Mouse (Mus musculus): ENCODE measurements at regions not wholly inside any gene's neighbourhood (a gene's known extent, or its start where the extent isn't known, plus 50 kb on each side); places are given as distances from the start of the nearest gene placed in this dataset.

DNA sequence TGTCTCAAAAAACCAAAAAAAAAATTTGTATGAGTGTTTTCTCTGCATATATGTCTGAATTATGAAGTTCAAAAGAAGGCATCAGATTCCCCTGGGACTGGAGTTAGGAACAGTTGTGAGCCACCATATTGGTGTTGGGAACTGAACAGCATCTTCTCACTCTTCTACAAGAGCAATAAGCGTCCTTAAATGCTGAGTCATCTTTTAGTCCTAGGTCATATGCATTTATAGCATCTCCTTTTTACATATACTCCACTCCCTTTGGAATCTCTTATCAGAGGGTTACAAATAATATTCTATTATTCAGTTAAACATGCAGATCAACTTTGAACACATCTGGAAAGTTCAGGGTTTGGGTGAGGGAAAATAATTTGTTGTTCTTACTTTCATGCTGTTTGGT is 145.8 kb upstream of the F13a1 start:
- no peaks in the 10 kb centered on the region; the same call in 1 of the 2 replicates for H3K4me1 ChIP-seq (replicated peaks; ENCODE audit: control insufficient read depth, insufficient read depth, low read length)
- H3K27me3 ChIP-seq (ENCODE audit: control insufficient read depth, insufficient read depth, low read length), result no peaks in the 10 kb centered on the region
- no peaks in the 10 kb centered on the region for H3K36me3 ChIP-seq (ENCODE audit: control insufficient read depth, insufficient read depth, low read length)
- DNase-seq, result no peak
- H3K4me3 ChIP-seq (ENCODE audit: control insufficient read depth, insufficient read depth, low read length), result no peak overlapping the region
- WGBS, result 90% methylated on average over 1 of the region's 1 CpGs
- TF ChIP-seq POLR2A (IDR thresholded peaks at IDR 0.05; ENCODE audit: control insufficient read depth, extremely low read depth, insufficient read depth, low read length, poor library complexity), result no peak
- no peak for TF ChIP-seq CTCF (IDR thresholded peaks at IDR 0.05; ENCODE audit: borderline replicate concordance, control insufficient read depth, extremely low read depth, insufficient read depth, low read length, poor library complexity)
- H3K27ac ChIP-seq (ENCODE audit: control insufficient read depth, insufficient read depth, low read length), result no peak overlapping the region

- Histone ChIP-seq H3K4me3 (ENCODE audit: control insufficient read depth, insufficient read depth, low read length) (no peak overlapping the region), H3K4me1 (replicated peaks; ENCODE audit: control insufficient read depth, insufficient read depth, low read length) (no peaks in the 10 kb centered on the region), H3K27ac (ENCODE audit: control insufficient read depth, insufficient read depth, low read length) (no peak overlapping the region), H3K27me3 (ENCODE audit: control insufficient read depth, insufficient read depth, low read length) (no peaks in the 10 kb centered on the region), H3K36me3 (ENCODE audit: control insufficient read depth, insufficient read depth, low read length) (no peaks in the 10 kb centered on the region)
- WGBS, result 43% methylated on average over 9 of the region's 9 CpGs
- TF ChIP-seq POLR2A (IDR thresholded peaks at IDR 0.05; ENCODE audit: control insufficient read depth, extremely low read depth, insufficient read depth, low read length, poor library complexity) (no peak), CTCF (IDR thresholded peaks at IDR 0.05; ENCODE audit: borderline replicate concordance, control insufficient read depth, extremely low read depth, insufficient read depth, low read length, poor library complexity) (no peak)
- DNase-seq, result no peak
Measured at GRCm38 (mm10) chr13:37181169-37181787, 131.2 kb upstream of the F13a1 start.

- DNase-seq, result no peak
- 93% methylated on average over 1 of the region's 1 CpGs for WGBS
- no peak for TF ChIP-seq POLR2A (IDR thresholded peaks at IDR 0.05; ENCODE audit: control insufficient read depth, extremely low read depth, insufficient read depth, low read length, poor library complexity)
- no peak for TF ChIP-seq CTCF (IDR thresholded peaks at IDR 0.05; ENCODE audit: borderline replicate concordance, control insufficient read depth, extremely low read depth, insufficient read depth, low read length, poor library complexity)
Measured at GRCm38 (mm10) chr13:37176526-37176925, 126.5 kb upstream of the F13a1 start.

DNA sequence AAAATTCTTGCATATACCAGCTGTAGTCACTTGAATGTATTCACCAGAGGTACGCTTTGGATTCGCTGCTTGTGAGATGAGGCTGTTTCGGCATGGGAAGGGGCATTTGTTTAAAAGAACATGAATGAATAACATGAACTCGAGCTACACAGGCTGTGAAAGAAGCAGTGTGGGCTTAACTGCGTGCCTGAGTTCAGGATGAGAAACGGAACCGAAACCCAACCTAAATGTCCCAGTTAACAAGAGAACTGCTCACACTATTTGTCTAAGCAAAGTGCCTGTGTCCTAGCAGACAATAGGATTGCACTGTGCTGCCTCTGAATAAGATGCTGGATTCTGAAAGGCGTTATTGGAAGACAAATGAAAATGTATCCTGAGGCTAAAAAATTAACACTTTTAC is 126.0 kb upstream of the F13a1 start:
- H3K4me3 ChIP-seq (ENCODE audit: control insufficient read depth, insufficient read depth, low read length), result no peak overlapping the region
- H3K36me3 ChIP-seq (ENCODE audit: control insufficient read depth, insufficient read depth, low read length), result no peaks in the 10 kb centered on the region
- H3K27me3 ChIP-seq (ENCODE audit: control insufficient read depth, insufficient read depth, low read length), result no peaks in the 10 kb centered on the region
- TF ChIP-seq CTCF (IDR thresholded peaks at IDR 0.05; ENCODE audit: borderline replicate concordance, control insufficient read depth, extremely low read depth, insufficient read depth, low read length, poor library complexity) (no peak), POLR2A (IDR thresholded peaks at IDR 0.05; ENCODE audit: control insufficient read depth, extremely low read depth, insufficient read depth, low read length, poor library complexity) (no peak)
- H3K27ac ChIP-seq (ENCODE audit: control insufficient read depth, insufficient read depth, low read length), result no peak overlapping the region
- H3K4me1 ChIP-seq (replicated peaks; ENCODE audit: control insufficient read depth, insufficient read depth, low read length), result no peaks in the 10 kb centered on the region
- no peak for DNase-seq
- 94% methylated on average over 8 of the region's 8 CpGs for WGBS

More at GRCm38 (mm10) chr13:37176526-37176925, 126.5 kb upstream of the F13a1 start:
- no peak overlapping the region for H3K27ac ChIP-seq (ENCODE audit: control insufficient read depth, insufficient read depth, low read length)
- H3K27me3 ChIP-seq (ENCODE audit: control insufficient read depth, insufficient read depth, low read length), result no peaks in the 10 kb centered on the region
- H3K4me1 ChIP-seq (replicated peaks; ENCODE audit: control insufficient read depth, insufficient read depth, low read length), result no peaks in the 10 kb centered on the region
- no peaks in the 10 kb centered on the region for H3K36me3 ChIP-seq (ENCODE audit: control insufficient read depth, insufficient read depth, low read length)
- no peak overlapping the region for H3K4me3 ChIP-seq (ENCODE audit: control insufficient read depth, insufficient read depth, low read length)

DNA sequence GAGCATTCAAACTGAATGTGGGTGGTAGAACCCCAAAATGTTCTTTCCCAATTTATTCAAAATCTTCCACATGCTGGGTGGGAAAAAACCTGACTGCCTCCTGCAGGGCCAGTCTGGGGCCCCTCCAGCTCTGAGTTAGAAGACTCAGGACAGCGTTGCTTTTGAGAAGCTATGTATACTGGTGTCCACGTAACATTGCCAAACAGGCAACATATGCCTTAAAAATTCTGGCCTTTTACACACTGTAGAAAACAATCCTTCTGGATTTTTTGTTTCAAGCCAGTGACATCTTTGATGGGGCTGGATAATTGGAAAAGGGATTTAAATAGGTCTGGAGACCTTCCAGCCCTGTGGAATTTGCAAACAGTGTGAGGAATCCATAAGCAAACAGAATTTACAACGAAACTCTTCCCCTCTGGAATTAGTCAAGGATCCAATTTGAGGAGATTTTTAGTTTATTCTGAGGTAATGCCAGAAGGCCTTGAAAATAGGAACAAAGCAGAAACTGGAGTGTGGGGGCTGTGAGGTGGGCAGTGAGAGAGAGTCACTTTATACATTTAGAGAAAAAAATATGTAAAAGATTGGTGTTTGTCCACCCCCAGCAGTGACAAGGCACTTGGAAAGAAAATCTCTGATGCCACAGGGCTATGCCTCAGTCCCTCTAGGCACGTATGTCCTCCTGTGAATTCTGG is 108.9 kb upstream of the F13a1 start:
- Histone ChIP-seq H3K4me3 (ENCODE audit: control insufficient read depth, insufficient read depth, low read length) (no peak overlapping the region), H3K27ac (ENCODE audit: control insufficient read depth, insufficient read depth, low read length) (no peak overlapping the region), H3K27me3 (ENCODE audit: control insufficient read depth, insufficient read depth, low read length) (no peaks in the 10 kb centered on the region), H3K4me1 (replicated peaks; ENCODE audit: control insufficient read depth, insufficient read depth, low read length) (0 out of 2 replicates have a peak, but pooled peaks cover 2% of the 10 kb centered on the region), H3K36me3 (ENCODE audit: control insufficient read depth, insufficient read depth, low read length) (no peaks in the 10 kb centered on the region)
- TF ChIP-seq POLR2A (IDR thresholded peaks at IDR 0.05; ENCODE audit: control insufficient read depth, extremely low read depth, insufficient read depth, low read length, poor library complexity) (no peak), CTCF (IDR thresholded peaks at IDR 0.05; ENCODE audit: borderline replicate concordance, control insufficient read depth, extremely low read depth, insufficient read depth, low read length, poor library complexity) (no peak)
- WGBS, result 94% methylated on average over 4 of the region's 4 CpGs
- no peak for DNase-seq

- no peaks in the 10 kb centered on the region for H3K27me3 ChIP-seq (ENCODE audit: control insufficient read depth, insufficient read depth, low read length)
- no peak overlapping the region for H3K4me3 ChIP-seq (ENCODE audit: control insufficient read depth, insufficient read depth, low read length)
- no peaks in the 10 kb centered on the region for H3K36me3 ChIP-seq (ENCODE audit: control insufficient read depth, insufficient read depth, low read length)
- H3K4me1 ChIP-seq (replicated peaks; ENCODE audit: control insufficient read depth, insufficient read depth, low read length), result 0 out of 2 replicates have a peak, but pooled peaks cover 2% of the 10 kb centered on the region
- no peak overlapping the region for H3K27ac ChIP-seq (ENCODE audit: control insufficient read depth, insufficient read depth, low read length)
- DNase-seq, result no peak
- TF ChIP-seq POLR2A (IDR thresholded peaks at IDR 0.05; ENCODE audit: control insufficient read depth, extremely low read depth, insufficient read depth, low read length, poor library complexity) (no peak), CTCF (IDR thresholded peaks at IDR 0.05; ENCODE audit: borderline replicate concordance, control insufficient read depth, extremely low read depth, insufficient read depth, low read length, poor library complexity) (no peak)
- 51% methylated on average over 3 of the region's 3 CpGs for WGBS
Measured at GRCm38 (mm10) chr13:37157808-37158207, 107.8 kb upstream of the F13a1 start.

Measured in thymus, adult 2 months (tissue).